Mouse (Mus musculus): Measurements from ENCODE around the gene Dhx34.

Dhx34 gene

GRCm38 (mm10) chr7:16210862-16211365 is 10.9 kb downstream of the Dhx34 start:
- DNase-seq (ENCODE audit: low spot score in 2 of 2) = no peak

- no peak for DNase-seq (ENCODE audit: low spot score in 2 of 2)
Measured at GRCm38 (mm10) chr7:16208781-16209665, 12.8 kb downstream of the Dhx34 start.

GRCm38 (mm10) chr7:16207496-16207895 is 14.3 kb downstream of the Dhx34 start:
- no peak for DNase-seq (ENCODE audit: low spot score in 2 of 2)

GRCm38 (mm10) chr7:16207076-16207475 is 14.8 kb downstream of the Dhx34 start:
- peak; percentile 76 to 86 for DNase-seq (ENCODE audit: low spot score in 2 of 2)

GRCm38 (mm10) chr7:16204791-16205190 is 17.0 kb downstream of the Dhx34 start:
- no peak for DNase-seq (ENCODE audit: low spot score in 2 of 2)

GRCm38 (mm10) chr7:16203505-16203903 is 18.3 kb downstream of the Dhx34 start:
- no peak for DNase-seq (ENCODE audit: low spot score in 2 of 2)

GRCm38 (mm10) chr7:16202756-16203504 is 18.9 kb downstream of the Dhx34 start:
- DNase-seq (ENCODE audit: low spot score in 2 of 2) = no peak

- peak; percentile 64 to 71 for DNase-seq (ENCODE audit: low spot score in 2 of 2)
Measured at GRCm38 (mm10) chr7:16201136-16201535, 20.7 kb downstream of the Dhx34 start.

GRCm38 (mm10) chr7:16198540-16198939 is 23.3 kb downstream of the Dhx34 start:
- DNase-seq (ENCODE audit: low spot score in 2 of 2) = peak; percentile 38 to 44

GRCm38 (mm10) chr7:16197166-16197565 is 24.7 kb downstream of the Dhx34 start:
- DNase-seq (ENCODE audit: low spot score in 2 of 2) = peak; percentile 75 to 82

- DNase-seq (ENCODE audit: low spot score in 2 of 2) = no peak
Measured at GRCm38 (mm10) chr7:16196616-16197015, 25.2 kb downstream of the Dhx34 start.

GRCm38 (mm10) chr7:16193702-16194101 is 28.1 kb downstream of the Dhx34 start:
- no peak for DNase-seq (ENCODE audit: low spot score in 2 of 2)

- peak; percentile 63 to 81 for DNase-seq (ENCODE audit: low spot score in 2 of 2)
Measured at GRCm38 (mm10) chr7:16192315-16192714, 29.5 kb downstream of the Dhx34 start.

GRCm38 (mm10) chr7:16187494-16187893 is 34.3 kb downstream of the Dhx34 start:
- no peak for DNase-seq (ENCODE audit: low spot score in 2 of 2)

GRCm38 (mm10) chr7:16183663-16184062 is 38.2 kb downstream of the Dhx34 start:
- DNase-seq (ENCODE audit: low spot score in 2 of 2) = peak in 1 of 2 experiments; percentile 69

GRCm38 (mm10) chr7:16178114-16178513 is 43.7 kb downstream of the Dhx34 start:
- DNase-seq (ENCODE audit: low spot score in 2 of 2) = no peak

GRCm38 (mm10) chr7:16175542-16175931 is 46.3 kb downstream of the Dhx34 start:
- no peak for DNase-seq (ENCODE audit: low spot score in 2 of 2)

- peak; percentile 56 to 68 for DNase-seq (ENCODE audit: low spot score in 2 of 2)
Measured at GRCm38 (mm10) chr7:16174597-16175541, 47.0 kb downstream of the Dhx34 start, which contains the start of gene Meis3. Meis3 (plus strand) TSS chr7:16175090.

GRCm38 (mm10) chr7:16173146-16173545 is 48.7 kb downstream of the Dhx34 start:
- no peak for DNase-seq (ENCODE audit: low spot score in 2 of 2)

- DNase-seq (ENCODE audit: low spot score in 2 of 2) = no peak
Measured at GRCm38 (mm10) chr7:16172586-16173140, 49.2 kb downstream of the Dhx34 start.

- no peak for DNase-seq (ENCODE audit: low spot score in 2 of 2)
Measured at GRCm38 (mm10) chr7:16172141-16172581, 49.7 kb downstream of the Dhx34 start.

Data from thymus, postnatal 10 days (tissue).